Mouse (Mus musculus): ENCODE measurements around the gene Cd93.

Cd93 gene

GRCm38 (mm10) chr2:148443249-148443958 lies at the start of gene Cd93:
TSS of gene Cd93 (minus strand) at chr2:148443563.
- DNase-seq (ENCODE audit: low spot score): no peak

- DNase-seq (ENCODE audit: low spot score): no peak
These were observed 48.7 kb upstream of the Cd93 start for GRCm38 (mm10) chr2:148492108-148492507.

DNA sequence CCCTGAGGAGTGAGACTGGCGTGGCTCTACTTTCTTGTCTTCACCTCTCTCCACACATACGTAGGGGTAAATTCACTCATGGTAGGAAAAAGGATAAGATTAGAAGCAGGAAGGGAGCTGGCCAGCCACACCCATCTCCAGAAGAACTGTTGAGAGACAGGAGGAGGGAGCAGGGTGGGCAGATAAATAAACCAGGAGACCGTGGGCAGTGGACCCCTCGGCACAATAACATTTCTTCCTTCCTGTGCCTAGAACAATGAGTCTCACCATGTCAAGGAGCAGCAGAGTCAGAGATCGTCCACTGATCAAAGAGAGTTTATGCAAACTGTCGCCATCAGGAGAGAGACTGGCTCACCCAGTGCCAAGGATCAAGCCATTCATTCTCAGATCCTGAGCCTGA lies 46.8 kb upstream of the Cd93 start:
- no peak for DNase-seq (ENCODE audit: low spot score)

GRCm38 (mm10) chr2:148488885-148489284 lies 45.5 kb upstream of the Cd93 start:
- no peak for DNase-seq (ENCODE audit: low spot score)

GRCm38 (mm10) chr2:148485576-148485975 lies 42.2 kb upstream of the Cd93 start:
- DNase-seq (ENCODE audit: low spot score): no peak

GRCm38 (mm10) chr2:148480376-148480775 lies 37.0 kb upstream of the Cd93 start:
- DNase-seq (ENCODE audit: low spot score): no peak

DNA sequence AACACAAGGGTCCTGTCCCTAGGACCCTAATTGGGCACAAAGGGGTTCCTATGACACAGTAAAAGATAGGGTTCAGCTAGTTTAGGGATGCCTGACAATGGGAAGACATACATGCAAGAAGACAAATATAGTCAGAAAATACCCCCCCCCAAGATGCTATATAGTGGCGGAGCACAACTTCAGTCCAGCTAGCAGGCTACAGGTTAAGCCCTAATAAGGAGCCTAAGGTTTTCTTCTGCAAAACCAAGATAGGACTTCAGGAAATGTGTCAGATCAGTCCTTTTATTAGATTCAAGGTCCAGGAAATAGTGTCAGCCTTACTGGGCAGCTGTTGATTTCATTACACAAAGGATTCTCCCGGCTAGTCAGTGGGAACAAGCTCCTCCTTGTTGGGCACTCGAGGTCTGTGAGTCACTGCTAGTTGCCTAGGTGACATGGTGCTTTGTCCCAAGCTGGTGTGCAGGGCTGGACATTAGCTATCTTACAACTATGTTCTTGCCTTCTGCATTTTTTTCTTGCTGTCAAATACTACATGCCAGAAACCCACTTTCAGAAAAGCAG lies 34.9 kb upstream of the Cd93 start:
- DNase-seq (ENCODE audit: low spot score): no peak

GRCm38 (mm10) chr2:148477346-148477745 lies 34.0 kb upstream of the Cd93 start:
- DNase-seq (ENCODE audit: low spot score): no peak

GRCm38 (mm10) chr2:148476576-148476975 lies 33.2 kb upstream of the Cd93 start:
- no peak for DNase-seq (ENCODE audit: low spot score)

GRCm38 (mm10) chr2:148475879-148476495 lies 32.6 kb upstream of the Cd93 start:
- no peak for DNase-seq (ENCODE audit: low spot score)

DNA sequence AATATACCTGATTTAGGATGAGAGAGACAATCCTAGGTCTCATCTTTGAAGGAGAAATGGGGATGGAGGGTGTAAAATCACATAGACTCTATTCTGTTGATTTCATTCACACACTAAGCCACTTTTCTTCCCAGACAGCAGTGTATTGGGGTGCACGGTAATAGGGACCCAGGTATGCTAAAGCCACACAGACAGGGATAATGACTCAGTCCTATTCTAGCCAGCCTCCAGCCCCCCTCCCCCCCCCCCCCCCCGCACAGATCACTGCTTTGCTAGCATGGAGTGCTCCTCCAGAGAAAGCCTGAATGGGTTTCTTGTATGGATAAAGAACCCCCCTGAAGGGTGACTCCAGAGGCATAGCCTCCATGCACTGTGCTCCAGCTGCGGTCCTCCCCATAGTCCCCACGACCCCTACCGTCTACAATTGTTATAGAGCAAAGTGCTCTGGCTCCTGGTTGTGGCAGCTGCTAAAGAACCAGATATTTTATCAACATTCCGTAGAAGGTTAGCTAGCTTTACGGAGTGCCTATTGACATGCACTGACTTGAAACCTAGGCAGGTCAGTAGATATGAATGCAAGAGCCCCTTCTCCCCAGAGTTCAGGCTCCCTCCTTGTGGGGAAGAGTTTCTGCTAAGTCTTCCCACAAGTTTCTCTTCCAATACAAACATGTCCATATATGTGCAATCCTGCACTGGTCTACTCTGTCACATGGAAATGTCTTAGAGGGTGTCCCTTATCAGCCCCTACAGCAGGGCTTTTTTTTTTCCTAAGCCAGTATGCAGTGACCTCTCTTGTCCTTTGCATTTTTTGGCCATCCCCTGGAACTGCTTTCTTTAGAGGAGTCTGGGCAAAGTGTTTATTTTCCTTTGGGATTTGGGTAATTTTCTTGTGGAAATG lies 26.2 kb upstream of the Cd93 start:
- no peak for DNase-seq (ENCODE audit: low spot score)

- DNase-seq (ENCODE audit: low spot score): no peak
These were observed 24.6 kb upstream of the Cd93 start for GRCm38 (mm10) chr2:148467921-148468440.

DNA sequence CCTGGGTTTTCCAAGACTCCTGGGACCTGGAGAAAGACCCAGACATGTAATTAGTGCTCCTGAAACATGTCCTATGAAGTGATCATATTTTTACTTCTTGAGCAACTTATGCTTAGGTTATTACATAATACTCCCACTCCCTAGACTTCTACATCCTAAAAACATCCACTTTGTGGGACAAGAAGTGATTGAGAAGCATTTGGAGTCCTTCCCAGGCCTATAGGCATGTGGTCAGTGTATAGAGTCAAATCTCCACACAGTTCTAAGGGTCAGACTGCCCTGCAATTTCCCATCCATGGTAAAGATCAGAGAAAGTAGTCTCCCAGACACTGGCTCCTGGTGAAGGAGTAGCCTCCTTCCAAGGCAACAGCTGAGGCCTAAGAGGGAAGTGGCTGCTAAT lies 12.0 kb upstream of the Cd93 start:
- no peak for DNase-seq (ENCODE audit: low spot score)

GRCm38 (mm10) chr2:148454014-148454542 lies 10.7 kb upstream of the Cd93 start:
- no peak for DNase-seq (ENCODE audit: low spot score)

DNA sequence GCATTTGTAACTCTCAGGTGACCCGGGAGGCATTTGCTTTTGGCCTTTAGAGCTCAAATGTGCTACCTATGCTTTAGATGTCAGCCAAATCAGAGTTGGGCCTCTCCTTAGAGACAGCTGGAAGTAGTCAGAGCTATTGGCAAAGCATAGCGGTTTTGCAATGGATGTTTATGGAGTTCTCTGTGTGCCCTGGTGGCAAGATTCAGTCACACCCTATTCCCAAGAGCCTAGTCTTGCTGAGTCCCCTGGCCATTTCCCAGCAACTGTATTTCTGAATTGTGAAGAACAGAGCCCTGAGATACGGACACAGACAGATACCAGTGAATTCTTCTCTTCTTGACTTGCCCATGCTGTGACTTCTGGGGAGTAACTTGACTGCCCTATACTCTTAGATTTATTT lies 9.7 kb upstream of the Cd93 start:
- no peak for DNase-seq (ENCODE audit: low spot score)

DNA sequence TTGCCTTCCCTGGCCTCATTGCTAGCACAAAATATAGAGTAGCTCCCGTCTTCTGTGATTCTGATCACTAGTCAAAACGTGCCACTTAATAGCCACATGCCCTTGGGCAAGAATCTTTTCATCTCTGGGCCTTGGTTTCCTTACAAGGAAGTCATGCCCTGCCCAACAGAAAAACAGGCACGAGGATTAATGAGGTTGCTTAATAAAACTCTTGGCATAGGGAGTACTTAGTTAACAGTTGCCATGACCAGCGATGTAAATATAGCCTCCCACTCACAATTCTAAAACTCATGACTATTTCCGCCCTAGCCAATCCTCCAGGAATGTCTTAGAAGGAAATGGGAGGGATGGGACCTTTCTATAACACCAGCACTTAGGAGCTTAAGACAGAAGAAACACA lies 8.1 kb upstream of the Cd93 start:
- DNase-seq (ENCODE audit: low spot score): no peak

DNA sequence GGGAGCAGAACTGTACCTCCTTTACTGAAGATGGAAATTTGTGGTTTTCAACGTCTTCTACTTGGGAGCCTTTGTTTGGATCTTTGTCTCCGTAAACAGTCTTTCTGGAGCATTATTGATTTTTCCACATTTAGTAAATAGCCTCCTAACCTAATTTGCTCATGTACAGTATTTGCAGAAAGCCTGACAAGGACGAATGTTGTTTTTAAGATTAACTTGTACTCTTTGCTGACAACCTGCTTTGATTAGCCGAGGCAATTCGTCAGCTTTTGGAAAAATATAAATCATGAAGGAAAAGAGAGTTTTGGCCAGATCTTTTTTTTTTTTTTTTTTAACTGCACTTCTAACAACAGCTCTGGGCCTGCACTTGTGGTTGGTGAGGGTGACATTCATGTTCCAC lies 7.3 kb upstream of the Cd93 start:
- DNase-seq (ENCODE audit: low spot score): no peak

DNA sequence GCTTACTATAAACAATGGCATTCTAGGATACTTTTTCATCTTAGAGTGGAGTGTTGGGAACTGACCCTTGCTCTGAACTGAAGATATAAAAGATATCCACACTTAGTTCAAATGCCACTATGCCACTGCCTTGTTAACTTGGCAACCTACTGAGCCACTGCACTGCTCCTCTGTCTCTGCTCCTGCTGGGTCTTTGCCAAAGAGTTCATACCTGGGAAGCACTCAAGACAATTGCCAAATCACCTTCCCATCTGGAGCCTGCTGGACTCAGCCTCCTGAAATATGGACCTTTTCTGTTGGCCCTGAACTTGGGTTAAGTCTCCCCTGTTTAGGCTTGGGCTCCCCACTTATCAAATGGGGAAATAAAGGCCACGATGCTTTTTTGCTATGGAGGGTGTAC lies 6.3 kb upstream of the Cd93 start:
- DNase-seq (ENCODE audit: low spot score): no peak

GRCm38 (mm10) chr2:148446446-148446845 lies 3.1 kb upstream of the Cd93 start:
- no peak for DNase-seq (ENCODE audit: low spot score)

- no peak for DNase-seq (ENCODE audit: low spot score)
These were observed 2.3 kb upstream of the Cd93 start for GRCm38 (mm10) chr2:148445616-148446015.

DNA sequence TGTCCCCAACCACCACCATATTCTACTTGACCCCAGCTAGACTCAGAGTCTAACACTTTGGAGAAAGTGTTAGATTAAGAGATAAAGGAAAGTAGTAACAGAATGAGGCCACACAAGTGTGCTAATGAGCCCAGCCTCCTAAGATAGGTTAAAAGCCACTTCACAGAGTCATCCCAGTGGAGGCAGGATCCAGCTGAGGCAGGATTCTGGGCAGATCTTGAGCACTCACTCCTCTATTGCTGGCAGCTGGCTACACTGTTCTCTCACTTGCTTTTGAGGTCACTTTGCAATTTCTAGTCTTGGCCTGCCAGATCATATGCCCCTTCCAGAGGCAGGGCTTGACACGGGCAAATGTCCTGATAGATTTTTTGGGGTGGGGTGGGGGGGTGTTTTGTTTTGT lies 1.1 kb upstream of the Cd93 start:
- DNase-seq (ENCODE audit: low spot score): no peak

DNA sequence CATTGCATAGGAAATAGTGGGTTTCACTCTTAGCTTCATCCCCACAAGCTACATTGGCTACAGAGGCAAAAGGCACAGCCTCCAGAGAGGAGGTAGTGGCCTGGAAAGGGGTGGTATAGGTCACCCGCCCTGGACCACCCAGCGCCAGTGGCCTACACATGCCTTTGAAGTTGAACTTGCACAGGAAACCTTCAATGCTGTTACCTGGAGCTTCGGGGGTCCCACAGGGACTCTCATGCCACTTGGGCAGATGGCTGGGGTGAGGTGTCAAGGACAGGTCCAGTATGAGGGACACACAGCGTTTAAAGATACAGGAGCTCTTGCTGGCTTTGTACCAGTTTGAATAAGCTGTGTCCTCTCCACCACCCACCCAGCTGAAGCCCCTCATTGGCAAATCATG lies 653 bp downstream of the Cd93 start:
- DNase-seq (ENCODE audit: low spot score): no peak

All from left cerebral cortex, adult 11 months (tissue).